ENCODE assay signal across 9 mouse cellular contexts in the genomic region with DNA sequence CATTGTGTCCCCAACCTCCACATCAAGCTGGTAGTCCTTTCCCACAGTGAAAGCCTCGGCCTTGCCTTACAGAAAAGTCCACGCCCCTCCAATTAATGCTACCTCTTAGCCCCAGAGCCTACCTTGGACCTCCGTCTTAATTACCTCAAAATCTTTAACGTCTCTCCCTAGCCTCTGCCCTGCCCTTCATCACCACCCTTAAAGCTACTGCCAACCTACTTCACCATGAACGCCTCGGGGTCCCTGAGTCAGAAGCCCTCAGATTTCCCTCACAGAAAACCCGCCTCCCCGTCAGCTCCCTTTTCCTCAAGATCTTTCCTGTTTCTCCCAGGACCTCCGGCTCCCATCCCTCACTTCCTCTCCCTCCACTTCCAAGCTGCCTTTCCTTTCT. TPM values are rescaled to one million over a fixed set of nuclear protein-coding genes. Genes with fewer than 3 reads are reported as not detected.
DNase-seq lines count a peak whose midpoint lies in the region; ATAC-seq and TF ChIP-seq lines count a peak whose summit lies in the region.
"Had no signal": no experiment of that assay in that cellular context is flagged by ENCODE, and none has a peak within 500 bp of the region (broad histone marks: within the 10 kb centered on the region; RNA-seq: fewer than 3 reads in every experiment).

No protein-coding gene starts in this region.

- peak overlapping the region; percentile 74 for H3K27ac ChIP-seq in heart, embryonic 11.5 days (ENCODE audit: low read depth, low read length)
- no peak overlapping the region; the same call in 1 of the 2 replicates for H3K27ac ChIP-seq in CH12.LX (ENCODE audit: insufficient read depth, low read depth)
- peak overlapping the region; percentile 55; the same call in 1 of the 2 replicates for H3K27ac ChIP-seq in forebrain, embryonic 11.5 days (ENCODE audit: low read depth, low read length)
- H3K27ac ChIP-seq in liver, embryonic 15.5 days (replicated peaks) = peak overlapping the region; percentile 82

- in situ Hi-C loops in CH12.LX (cut with MboI; ENCODE audit: low pct_ligation_motif_present, low pct_unique_long_range_greater_than_20kb, low sequenced_read_pairs) = loop anchor here (10.0 kb wide), 1 partner anchor 400 kb away; the partner anchor contains the start of gene Clpb

- 0 out of 2 replicates have a peak, but pooled peaks have one; percentile 6 for ATAC-seq in heart, embryonic 11.5 days (replicated peaks; ENCODE audit: insufficient number of reproducible peaks, low FRiP score, low TSS enrichment)
- ATAC-seq in forebrain, embryonic 11.5 days (replicated peaks; ENCODE audit: low FRiP score) = peak; percentile 53
- no peak for ATAC-seq in liver, embryonic 15.5 days (ENCODE audit: insufficient read depth)

- no peaks in the 10 kb centered on the region for H3K9me3 ChIP-seq in heart, embryonic 11.5 days (replicated peaks; ENCODE audit: control insufficient read depth, low read length)
- no peaks in the 10 kb centered on the region for H3K9me3 ChIP-seq in CH12.LX (replicated peaks; ENCODE audit: low read length)
- H3K9me3 ChIP-seq in forebrain, embryonic 11.5 days (ENCODE audit: control insufficient read depth, low read length) = no peaks in the 10 kb centered on the region
- no peaks in the 10 kb centered on the region for H3K9me3 ChIP-seq in liver, embryonic 15.5 days (replicated peaks)

- H3K79me2 ChIP-seq in CH12.LX (replicated peaks; ENCODE audit: control insufficient read depth, extremely low read depth, insufficient read depth, poor library complexity, severe bottlenecking) = peaks cover 49% of the 10 kb centered on the region

- H3K27me3 ChIP-seq in heart, embryonic 11.5 days (ENCODE audit: control insufficient read depth, insufficient read depth, low read length) = no peaks in the 10 kb centered on the region
- H3K27me3 ChIP-seq in CH12.LX (replicated peaks) = no peaks in the 10 kb centered on the region
- no peaks in the 10 kb centered on the region for H3K27me3 ChIP-seq in forebrain, embryonic 11.5 days (ENCODE audit: control insufficient read depth, insufficient read depth, low read length)
- no peaks in the 10 kb centered on the region for H3K27me3 ChIP-seq in liver, embryonic 15.5 days

- peak overlapping the region; percentile 82 for H3K4me3 ChIP-seq in heart, embryonic 11.5 days (ENCODE audit: low read depth, low read length)
- H3K4me3 ChIP-seq in CH12.LX (replicated peaks in 1 of 3; ENCODE audit: low read depth in 2 of 3, low read length in 2 of 3, poor library complexity in 1 of 3) = peak overlapping the region; percentile 72 to 93 (median 81)
- peak overlapping the region; percentile 78 for H3K4me3 ChIP-seq in forebrain, embryonic 11.5 days (ENCODE audit: low read depth, low read length)
- H3K4me3 ChIP-seq in liver, embryonic 15.5 days (replicated peaks) = peak overlapping the region; percentile 70

- intact Hi-C loops in heart, postnatal 10 days (cut with DNase I) = loop anchor here (2.0 to 5.0 kb wide), 2 partner anchors 66 to 132 kb away; partner anchors contain the start of genes Lrrc51 and Numa1

- no peak for TF ChIP-seq RAD21 in CH12.LX (IDR thresholded peaks at IDR 0.05; ENCODE audit: low read depth, low read length)

- TF ChIP-seq POLR2A in CH12.LX (IDR thresholded peaks at IDR 0.05; ENCODE audit: low read depth, low read length) = no peak

- dilution Hi-C loops in CH12.LX (cut with MboI; ENCODE audit: extremely low pct_ligation_motif_present, extremely low pct_unique_long_range_greater_than_20kb, low sequenced_read_pairs) = no loop called here

- no peaks in the 10 kb centered on the region for H3K36me3 ChIP-seq in heart, embryonic 11.5 days (ENCODE audit: control insufficient read depth, insufficient read depth, low read length)
- peaks cover under 1 to 14% of the 10 kb centered on the region in 2 experiments for H3K36me3 ChIP-seq in CH12.LX (replicated peaks in 1 of 2; ENCODE audit: control insufficient read depth in 1 of 2, insufficient read depth in 1 of 2, low read length in 1 of 2)
- no peaks in the 10 kb centered on the region; the same call in 1 of the 2 replicates for H3K36me3 ChIP-seq in forebrain, embryonic 11.5 days (ENCODE audit: control insufficient read depth, insufficient read depth, low read length)
- H3K36me3 ChIP-seq in liver, embryonic 15.5 days (replicated peaks) = peaks cover 2% of the 10 kb centered on the region

- DNase-seq in heart, postnatal 10 days = no peak
- DNase-seq in CH12.LX (ENCODE audit: extremely low read depth) = no peak
- no peak for DNase-seq in forebrain, embryonic 11.5 days (ENCODE audit: low spot score)
- DNase-seq in cerebellum, postnatal 10 days = no peak
- no peak for DNase-seq in thymus, postnatal 0 days (ENCODE audit: low spot score)
- DNase-seq in layer of hippocampus, postnatal 14 days (ENCODE audit: low spot score in 2 of 2) = no peak

- H3K9ac ChIP-seq in heart, embryonic 11.5 days (ENCODE audit: low read depth, low read length) = peak overlapping the region; percentile 86
- H3K9ac ChIP-seq in CH12.LX (ENCODE audit: insufficient read depth, low read depth) = peak overlapping the region; percentile 80
- H3K9ac ChIP-seq in forebrain, embryonic 11.5 days (ENCODE audit: low read length) = peak overlapping the region; percentile 80
- peak overlapping the region; percentile 64 for H3K9ac ChIP-seq in liver, embryonic 15.5 days

- TF ChIP-seq CTCF in CH12.LX (conservative IDR thresholded peaks at IDR 0.05 in 1 of 2, IDR thresholded peaks at IDR 0.05 in 1 of 2; ENCODE audit: low read depth in 2 of 2, low read length in 2 of 2) = no peak

- H3K4me2 ChIP-seq in heart, embryonic 11.5 days = peak overlapping the region; percentile 87
- H3K4me2 ChIP-seq in CH12.LX (ENCODE audit: insufficient read depth, low read depth, poor library complexity, severe bottlenecking) = peak overlapping the region; percentile 97
- H3K4me2 ChIP-seq in forebrain, embryonic 11.5 days (ENCODE audit: low read depth, low read length, severe bottlenecking) = peak overlapping the region; percentile 63
- H3K4me2 ChIP-seq in liver, embryonic 15.5 days = peak overlapping the region; percentile 81

- TF ChIP-seq EP300 in CH12.LX (IDR thresholded peaks at IDR 0.05; ENCODE audit: low read length) = no peak

- WGBS in heart, embryonic 11.5 days (ENCODE audit: insufficient replicate concordance) = 0% methylated on average over 9 of the region's 9 CpGs
- WGBS in forebrain, embryonic 11.5 days = under 1% methylated on average over 9 of the region's 9 CpGs
- 0% methylated on average over 9 of the region's 9 CpGs for WGBS in liver, embryonic 15.5 days (ENCODE audit: insufficient replicate concordance)

- peaks cover 14% of the 10 kb centered on the region for H3K4me1 ChIP-seq in heart, embryonic 11.5 days (ENCODE audit: control insufficient read depth, insufficient read depth, low read length)
- H3K4me1 ChIP-seq in CH12.LX (ENCODE audit: control insufficient read depth in 1 of 2, insufficient read depth in 2 of 2) = peaks cover 9 to 50% of the 10 kb centered on the region in 2 experiments
- peaks cover 7% of the 10 kb centered on the region for H3K4me1 ChIP-seq in forebrain, embryonic 11.5 days (replicated peaks; ENCODE audit: control insufficient read depth, insufficient read depth, low read length)
- H3K4me1 ChIP-seq in liver, embryonic 15.5 days (replicated peaks) = peaks cover 49% of the 10 kb centered on the region

RNA-seq across cellular contexts. Expression of gene Rnf121, which starts 0.6 kb away (rescaled TPM):
- polyA plus RNA-seq in heart, embryonic 11.5 days (2014; fragmentation: Nextera tagmentation; extraction: Ambion mirVana) = 20.2 and 22.0 TPM in 2 replicates
- 10 to 100 TPM; 20.4 to 24.3 TPM for total RNA-seq in heart, postnatal 10 days (2021)
- total RNA-seq in CH12.LX (2012; rRNA removed) (20.4 and 20.7 TPM in 2 replicates), CH12.LX (2014; rRNA removed) (10.3 and 13.9 TPM in 2 replicates)
- polyA plus RNA-seq in CH12.LX (2012; ENCODE audit: insufficient read length, low read depth) = 24.8 and 27.7 TPM in 2 replicates
- polyA plus RNA-seq in forebrain, embryonic 11.5 days (2014; fragmentation: Nextera tagmentation; extraction: Ambion mirVana) = 30.2 and 31.9 TPM in 2 replicates
- polyA plus RNA-seq in liver, embryonic 15.5 days (2015; fragmentation: Nextera tagmentation; extraction: Ambion mirVana) = 11.5 and 14.4 TPM in 2 replicates
- 18.6 and 19.2 TPM in 2 replicates for polyA plus RNA-seq in thymus, postnatal 0 days (2015; fragmentation: Nextera tagmentation; extraction: Ambion mirVana)
- total RNA-seq in layer of hippocampus, postnatal 14 days (2021) = 10 to 100 TPM; 35.0 to 40.9 TPM

RNA-seq across cellular contexts. Expression of gene Xndc1, which starts 0.7 kb away (rescaled TPM):
- 15.7 and 18.3 TPM in 2 replicates for polyA plus RNA-seq in heart, embryonic 11.5 days (2014; fragmentation: Nextera tagmentation; extraction: Ambion mirVana)
- 10 to 100 TPM in 1 of 2 experiments, 1 to 10 TPM in 1; 9.6 to 10.9 TPM for total RNA-seq in heart, postnatal 10 days (2021)
- total RNA-seq in CH12.LX (2012; rRNA removed) (19.8 and 20.2 TPM in 2 replicates), CH12.LX (2014; rRNA removed) (15.4 and 19.9 TPM in 2 replicates)
- 23.4 and 26.7 TPM in 2 replicates for polyA plus RNA-seq in CH12.LX (2012; ENCODE audit: insufficient read length, low read depth)
- polyA plus RNA-seq in forebrain, embryonic 11.5 days (2014; fragmentation: Nextera tagmentation; extraction: Ambion mirVana) = 36.9 and 38.8 TPM in 2 replicates
- polyA plus RNA-seq in liver, embryonic 15.5 days (2015; fragmentation: Nextera tagmentation; extraction: Ambion mirVana) = 11.4 and 13.3 TPM in 2 replicates
- 21.1 and 25.4 TPM in 2 replicates for polyA plus RNA-seq in thymus, postnatal 0 days (2015; fragmentation: Nextera tagmentation; extraction: Ambion mirVana)
- total RNA-seq in layer of hippocampus, postnatal 14 days (2021) = 10 to 100 TPM; 19.6 to 22.3 TPM

RNA-seq across cellular contexts. Expression of gene Xntrpc, which starts 0.9 kb away (rescaled TPM):
- polyA plus RNA-seq in heart, embryonic 11.5 days (2014; fragmentation: Nextera tagmentation; extraction: Ambion mirVana) = 0.70 and 1.4 TPM in 2 replicates
- under 1 TPM; 0.81 to 0.92 TPM for total RNA-seq in heart, postnatal 10 days (2021)
- 1.6 and 1.9 TPM in 2 replicates for total RNA-seq in CH12.LX (2012; rRNA removed)
- total RNA-seq in CH12.LX (2014; rRNA removed) = 0.64 and 0.93 TPM in 2 replicates
- polyA plus RNA-seq in CH12.LX (2012; ENCODE audit: insufficient read length, low read depth) = 1.6 and 1.7 TPM in 2 replicates
- 2.1 and 2.4 TPM in 2 replicates for polyA plus RNA-seq in forebrain, embryonic 11.5 days (2014; fragmentation: Nextera tagmentation; extraction: Ambion mirVana)
- 0.30 TPM in 1 of 2 replicates, not detected in the other for polyA plus RNA-seq in liver, embryonic 15.5 days (2015; fragmentation: Nextera tagmentation; extraction: Ambion mirVana)
- 0.74 and 0.96 TPM in 2 replicates for polyA plus RNA-seq in thymus, postnatal 0 days (2015; fragmentation: Nextera tagmentation; extraction: Ambion mirVana)
- 1 to 10 TPM; 1.9 to 2.3 TPM for total RNA-seq in layer of hippocampus, postnatal 14 days (2021)

RNA-seq across cellular contexts. Expression of gene Trpc2, which starts 18.3 kb away (rescaled TPM):
- not detected in 2 replicates for polyA plus RNA-seq in heart, embryonic 11.5 days (2014; fragmentation: Nextera tagmentation; extraction: Ambion mirVana)
- under 1 TPM in 1 of 2 experiments, not detected in 1; 0.20 TPM for total RNA-seq in heart, postnatal 10 days (2021)
- 0.17 TPM in 1 of 2 replicates, not detected in the other for total RNA-seq in CH12.LX (2012; rRNA removed)
- total RNA-seq in CH12.LX (2014; rRNA removed) = 0.24 TPM in 1 of 2 replicates, not detected in the other
- polyA plus RNA-seq in CH12.LX (2012; ENCODE audit: insufficient read length, low read depth) = not detected in 2 replicates
- not detected in 2 replicates for polyA plus RNA-seq in forebrain, embryonic 11.5 days (2014; fragmentation: Nextera tagmentation; extraction: Ambion mirVana)
- 0.36 TPM in 1 of 2 replicates, not detected in the other for polyA plus RNA-seq in liver, embryonic 15.5 days (2015; fragmentation: Nextera tagmentation; extraction: Ambion mirVana)
- polyA plus RNA-seq in thymus, postnatal 0 days (2015; fragmentation: Nextera tagmentation; extraction: Ambion mirVana) = not detected in 2 replicates
- total RNA-seq in layer of hippocampus, postnatal 14 days (2021) = under 1 TPM in 1 of 2 experiments, not detected in 1; 0.60 TPM
- polyA plus RNA-seq: large intestine, adult 2 months had no signal

RNA-seq across cellular contexts. Expression of gene Art1, which starts 36.9 kb away (rescaled TPM):
- polyA plus RNA-seq in heart, embryonic 11.5 days (2014; fragmentation: Nextera tagmentation; extraction: Ambion mirVana) = 9.5 and 9.8 TPM in 2 replicates
- 10 to 100 TPM; 44.2 to 46.2 TPM for total RNA-seq in heart, postnatal 10 days (2021)
- total RNA-seq in CH12.LX (2012; rRNA removed) = 0.17 and 0.21 TPM in 2 replicates
- total RNA-seq in CH12.LX (2014; rRNA removed) = 0.20 and 0.22 TPM in 2 replicates
- polyA plus RNA-seq in CH12.LX (2012; ENCODE audit: insufficient read length, low read depth) = 0.40 and 0.67 TPM in 2 replicates
- 0.52 and 0.89 TPM in 2 replicates for polyA plus RNA-seq in forebrain, embryonic 11.5 days (2014; fragmentation: Nextera tagmentation; extraction: Ambion mirVana)
- 0.77 and 1.6 TPM in 2 replicates for polyA plus RNA-seq in liver, embryonic 15.5 days (2015; fragmentation: Nextera tagmentation; extraction: Ambion mirVana)
- 23.4 and 24.1 TPM in 2 replicates for polyA plus RNA-seq in thymus, postnatal 0 days (2015; fragmentation: Nextera tagmentation; extraction: Ambion mirVana)
- not detected for total RNA-seq in layer of hippocampus, postnatal 14 days (2021)
